Mouse (Mus musculus) WW6 (cell line): Measurements from ENCODE around the gene St7.
A peak's percentile ranks its signal among the peaks of the same experiment; 100 is the strongest.

Experiments
- DNase-seq: peaks from one replicate; pipeline ENCODE4 v3.0.0-alpha.2; 2013; ENCODE audit warnings: low read depth, low spot score

The St7 gene

GRCm38 (mm10) chr6:17814074-17814649 is 121.4 kb downstream of the St7 start:
- no peak for DNase-seq

GRCm38 (mm10) chr6:17816865-17817435 is 124.2 kb downstream of the St7 start:
- no peak for DNase-seq

DNA sequence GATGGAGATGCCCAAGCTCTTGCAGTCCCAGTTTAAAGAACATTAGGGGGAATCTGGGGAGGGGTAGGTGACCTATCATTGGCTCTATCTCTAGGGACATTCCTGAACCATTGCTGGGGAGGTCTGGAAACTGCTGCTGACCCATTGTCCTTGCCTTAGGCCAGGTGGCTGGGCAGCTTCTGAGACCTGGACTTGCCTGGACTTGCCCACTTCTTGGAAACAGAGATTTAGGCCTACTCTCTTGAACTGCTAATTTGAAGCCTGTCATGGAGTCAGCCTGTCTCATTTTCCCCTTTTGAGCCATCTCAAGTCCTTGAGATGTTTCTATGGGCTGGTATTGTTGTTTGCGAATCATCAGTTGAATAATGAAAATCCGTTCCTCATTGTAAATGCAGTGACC is 130.9 kb downstream of the St7 start:
- DNase-seq: no peak

DNA sequence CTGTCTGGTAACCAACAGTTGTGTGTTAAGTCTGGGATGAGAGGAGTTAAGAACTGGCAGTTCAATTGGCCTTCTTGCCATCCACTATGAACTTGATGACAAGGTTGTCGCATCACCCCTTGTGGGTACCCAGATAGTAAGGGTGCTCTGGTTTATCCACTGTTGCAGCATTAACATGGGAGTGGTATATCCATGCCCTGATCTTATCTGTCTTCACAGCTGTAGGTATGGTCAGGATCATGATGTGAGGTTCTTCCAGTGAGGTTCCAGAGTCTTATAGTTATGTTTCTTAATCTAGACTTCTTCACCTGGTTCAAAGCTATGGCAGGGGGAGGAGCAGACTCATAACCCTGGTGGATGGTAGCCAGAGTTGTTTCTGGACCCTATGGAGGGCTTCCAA is 132.0 kb downstream of the St7 start:
- no peak for DNase-seq

- DNase-seq: no peak
These were observed 135.6 kb downstream of the St7 start for GRCm38 (mm10) chr6:17828382-17828781.

- no peak for DNase-seq
These were observed 137.2 kb downstream of the St7 start for GRCm38 (mm10) chr6:17829981-17830380.

DNA sequence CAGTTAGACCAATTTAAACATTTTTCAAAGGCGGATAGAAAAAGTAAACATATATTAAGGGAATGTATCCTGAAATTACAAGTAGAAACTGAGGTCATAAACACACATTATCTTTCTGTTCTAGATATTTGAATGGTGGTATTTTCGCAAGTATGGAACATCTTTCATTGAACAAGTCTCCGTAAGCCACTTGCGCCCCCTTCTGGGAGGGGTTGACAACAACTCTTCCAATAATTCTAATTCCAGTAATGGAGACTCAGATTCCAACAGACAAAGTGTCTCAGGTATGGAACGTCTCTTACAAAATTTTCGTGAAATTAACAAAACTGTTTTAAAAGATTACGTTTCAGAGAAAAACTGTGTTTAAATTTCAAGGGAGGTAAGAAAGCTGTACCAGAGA is 141.8 kb downstream of the St7 start:
- DNase-seq: no peak

- no peak for DNase-seq
These were observed 143.0 kb downstream of the St7 start for GRCm38 (mm10) chr6:17835693-17836092.

DNA sequence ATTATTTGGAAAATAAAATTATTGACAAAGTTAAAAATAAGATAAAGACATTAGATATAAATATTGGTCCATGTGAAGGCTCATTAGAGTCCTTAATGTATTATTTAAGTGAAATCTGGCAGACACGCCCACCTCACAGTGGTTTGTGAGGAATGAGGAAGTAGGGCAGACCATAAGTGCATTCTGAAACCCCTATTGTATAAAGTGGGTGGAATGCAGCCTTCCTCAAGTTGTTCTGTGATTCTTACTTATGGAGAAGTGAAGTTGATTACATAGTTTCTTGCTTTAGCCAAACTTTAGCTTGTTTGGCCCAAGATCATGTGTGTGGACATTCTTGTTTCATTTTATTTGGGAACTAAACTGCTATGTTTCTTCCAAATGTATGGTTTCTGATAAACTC is 144.9 kb downstream of the St7 start:
- no peak for DNase-seq

DNA sequence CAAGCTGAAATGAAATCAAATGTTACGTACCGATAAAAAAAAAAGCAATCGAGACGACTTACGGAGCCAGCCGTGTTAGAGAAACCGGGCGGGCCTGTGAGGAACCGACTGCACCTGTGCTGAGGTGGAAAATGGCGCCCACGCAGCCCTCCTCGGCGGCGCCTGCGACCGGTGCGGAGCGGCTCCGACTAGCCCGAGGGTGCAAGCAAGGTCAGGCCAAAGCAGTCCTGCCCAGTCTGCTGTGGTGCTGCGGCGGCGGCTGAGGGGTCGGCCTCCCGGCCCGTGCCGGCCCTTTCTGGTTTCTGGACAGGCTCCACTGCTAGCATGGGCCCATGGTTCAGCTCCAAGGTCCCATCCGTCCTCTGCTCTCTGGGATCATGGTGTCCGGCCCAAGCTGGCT is 147.7 kb downstream of the St7 start:
- peak; percentile 52 for DNase-seq

- DNase-seq: no peak
These were observed 150.0 kb downstream of the St7 start for GRCm38 (mm10) chr6:17842759-17843158.

DNA sequence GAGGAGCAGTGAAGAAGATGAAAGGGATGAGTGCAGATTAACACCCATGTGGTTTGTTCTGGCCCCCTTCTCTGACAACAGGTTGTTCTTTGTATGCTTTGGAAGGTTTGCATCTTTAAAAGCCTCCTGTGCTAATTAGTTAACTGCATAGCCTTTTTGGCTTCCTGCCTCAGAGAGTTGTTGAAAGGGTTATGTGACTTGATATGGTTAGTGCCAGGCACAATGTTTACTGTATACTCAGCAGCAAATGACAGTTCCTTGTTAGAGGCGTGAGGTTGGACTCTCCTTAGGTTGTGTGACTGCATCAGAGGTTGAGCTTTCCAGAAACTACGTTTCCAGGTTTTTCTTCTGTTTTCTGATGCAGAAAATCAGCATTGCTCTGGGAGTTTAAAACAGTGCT is 158.6 kb downstream of the St7 start:
- no peak for DNase-seq

GRCm38 (mm10) chr6:17853587-17854274 is 161.0 kb downstream of the St7 start:
- no peak for DNase-seq

DNA sequence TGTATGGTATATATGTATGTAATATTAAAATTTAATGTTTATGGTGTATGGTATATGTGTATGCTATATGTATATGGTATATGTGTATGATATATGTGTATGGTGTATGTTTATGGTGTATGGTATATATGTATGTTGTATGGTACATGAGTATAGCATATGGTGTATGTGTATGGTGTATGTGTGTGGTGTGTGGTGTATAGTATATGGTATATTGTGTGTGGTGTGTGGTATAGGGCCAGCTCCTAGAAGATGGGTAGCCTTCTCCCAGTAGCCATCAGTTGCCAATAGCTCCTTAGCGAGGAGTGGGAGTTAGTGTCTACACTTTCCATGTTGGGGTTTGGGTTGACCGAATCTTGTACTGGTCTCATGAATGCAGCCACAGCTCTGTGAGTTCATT is 162.9 kb downstream of the St7 start:
- no peak for DNase-seq

- DNase-seq: no peak
These were observed 166.8 kb downstream of the St7 start for GRCm38 (mm10) chr6:17859564-17859963.

DNA sequence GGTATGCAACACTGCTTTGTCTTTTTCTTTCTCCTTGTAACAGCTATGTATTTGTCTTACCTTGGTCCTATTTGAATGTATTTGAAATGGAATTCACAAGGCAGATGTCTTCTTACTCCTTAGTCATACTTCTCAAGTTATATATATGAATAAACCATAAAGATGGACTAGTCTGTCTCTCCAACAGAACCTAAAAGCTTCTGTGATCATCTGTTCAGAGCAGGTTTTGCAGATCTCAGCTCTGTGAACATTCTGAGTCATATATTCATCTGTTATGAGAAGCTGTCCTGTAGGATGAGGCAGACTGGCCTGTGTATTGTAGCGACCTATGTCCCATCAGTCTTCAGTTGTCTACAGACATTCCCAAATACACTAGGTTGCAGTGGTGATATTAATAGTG is 167.7 kb downstream of the St7 start:
- no peak for DNase-seq

- no peak for DNase-seq
These were observed 175.1 kb downstream of the St7 start for GRCm38 (mm10) chr6:17867796-17868195.

DNA sequence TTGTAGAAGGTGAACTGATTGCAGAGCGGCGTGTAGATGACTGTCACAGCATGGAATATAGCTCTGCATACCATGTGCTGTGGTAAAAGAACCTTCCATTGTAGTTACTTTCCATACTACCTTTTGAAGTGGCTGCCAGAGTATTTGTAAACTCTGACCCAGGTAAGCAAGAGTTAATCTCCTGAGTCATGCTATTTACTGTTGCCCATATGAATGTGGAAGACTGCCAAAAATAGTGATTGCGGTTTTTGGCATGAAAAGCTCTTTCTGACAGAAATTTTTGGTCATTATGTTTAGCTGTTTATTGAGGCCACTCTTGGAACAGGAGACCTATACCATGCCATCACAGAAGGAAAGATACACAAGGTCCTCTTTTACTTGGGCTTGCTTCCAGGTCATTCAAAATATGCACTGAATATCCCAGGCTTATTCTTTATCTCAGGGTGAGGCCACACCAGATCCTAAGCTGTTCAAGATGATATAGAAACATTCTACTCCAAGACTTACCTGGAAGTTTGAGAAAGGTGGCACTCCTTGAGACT is 179.2 kb downstream of the St7 start:
- DNase-seq: no peak

DNA sequence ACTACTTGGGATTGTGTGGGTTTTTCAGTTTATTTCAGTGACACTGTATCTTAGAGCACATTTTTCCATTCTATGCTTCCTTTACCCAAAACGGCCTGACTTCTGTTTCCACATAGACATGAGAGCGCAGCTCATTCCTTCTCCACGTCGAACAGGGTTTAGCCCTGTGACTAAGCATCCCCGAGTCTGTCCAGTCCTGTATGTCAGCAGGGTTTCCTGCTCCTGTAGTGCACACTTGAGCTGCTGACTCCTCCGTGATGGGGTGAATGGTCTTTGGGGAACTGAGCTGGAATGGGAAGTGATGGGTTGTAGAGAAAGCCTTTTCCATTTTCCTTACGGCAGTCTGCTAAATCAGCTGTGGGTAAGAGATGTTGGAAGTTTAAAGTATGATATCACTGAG is 182.9 kb downstream of the St7 start:
- DNase-seq: no peak

GRCm38 (mm10) chr6:17876023-17876613 is 183.4 kb downstream of the St7 start:
- no peak for DNase-seq

DNA sequence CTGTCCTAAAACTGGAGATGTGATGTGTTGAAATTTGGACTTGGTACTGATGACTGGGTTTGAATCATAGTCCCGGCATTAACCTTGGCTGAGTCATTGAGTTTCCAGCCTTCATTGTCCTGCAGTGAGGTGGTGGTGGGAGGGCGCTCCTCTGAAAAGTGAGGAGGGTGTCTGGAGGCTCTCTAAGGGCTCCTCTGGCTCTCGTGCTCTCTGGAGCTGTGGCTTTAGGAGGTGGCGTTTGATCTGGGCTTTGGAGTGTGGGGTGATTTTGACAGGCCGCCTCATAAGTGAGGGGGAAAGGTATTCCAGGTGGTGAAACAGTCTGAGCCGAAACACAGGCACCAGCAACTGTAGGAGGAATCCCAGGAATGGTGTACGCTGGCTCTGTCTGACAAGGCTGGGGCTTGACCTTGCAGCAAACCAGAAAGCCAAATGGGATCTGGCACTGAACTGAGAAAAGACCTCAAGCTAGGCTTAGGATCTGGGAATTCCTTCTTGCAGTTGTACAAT is 184.0 kb downstream of the St7 start:
- no peak for DNase-seq

GRCm38 (mm10) chr6:17882943-17883342 is 190.2 kb downstream of the St7 start:
- no peak for DNase-seq

GRCm38 (mm10) chr6:17887765-17888164 is 195.0 kb downstream of the St7 start:
- no peak for DNase-seq
